Mouse (Mus musculus) ES-E14 (cell line): ENCODE results near the gene Mafg. TPM values are rescaled to one million over a fixed set of nuclear protein-coding genes. Genes with fewer than 3 reads are reported as not detected.

Experiments
- DNase-seq: peaks from one replicate; pipeline ENCODE4 v3.0.0-alpha.2; 2013; ENCODE audit warnings: low read depth, low spot score
- H3K27ac ChIP-seq: 2 replicates; pipeline ENCODE4 v1.5.1; 2012; ENCODE audit warnings: low read depth, mild to moderate bottlenecking, low read length, moderate library complexity, mixed read lengths; ENCODE audit not compliant: poor library complexity, insufficient read depth, severe bottlenecking
- H3K36me3 ChIP-seq: 2 replicates; pipeline ENCODE4 v1.6.1; 2012; ENCODE audit warnings: mild to moderate bottlenecking, low read length, moderate library complexity, mixed read lengths; ENCODE audit not compliant: control insufficient read depth, poor library complexity, insufficient read depth, severe bottlenecking
- H3K4me1 ChIP-seq, 2 experiments: fragments of 150-350 bp in 1 of 2; sonication (generic) in 1 of 2; 2 replicates each; pipeline ENCODE4 v1.6.1; 2012; ENCODE audit warnings: low read length in 2 of 2, mild to moderate bottlenecking in 1 of 2, mixed read lengths in 1 of 2; ENCODE audit not compliant: control insufficient read depth in 2 of 2, insufficient read depth in 2 of 2, poor library complexity in 1 of 2
- H3K4me3 ChIP-seq, 2 experiments: fragments of 150-350 bp in 1 of 2; sonication (generic) in 1 of 2; 2 replicates each; pipeline ENCODE4 v1.5.1; 2012; ENCODE audit warnings: low read length in 2 of 2, low read depth in 1 of 2, mild to moderate bottlenecking in 1 of 2, mixed read lengths in 1 of 2; ENCODE audit not compliant: insufficient read depth in 1 of 2, poor library complexity in 1 of 2, severe bottlenecking in 1 of 2
- H3K9ac ChIP-seq: 2 replicates; pipeline ENCODE4 v1.6.1; 2012; ENCODE audit warnings: low read depth, mild to moderate bottlenecking, low read length, mixed read lengths; ENCODE audit not compliant: poor library complexity, insufficient read depth, severe bottlenecking
- H3K9me3 ChIP-seq: fragments of 150-350 bp; sonication (generic); 2 replicates; pipeline ENCODE4 v1.6.1; 2012; ENCODE audit warnings: low read depth, mild to moderate bottlenecking, low read length; ENCODE audit not compliant: control insufficient read depth, insufficient read depth
- CHD2 ChIP-seq: IDR thresholded peaks from 2 replicates; pipeline ENCODE4 v1.6.1; 2014; ENCODE audit warnings: mild to moderate bottlenecking, low read depth, low read length, inconsistent platforms
- HCFC1 ChIP-seq: IDR thresholded peaks from 2 replicates; pipeline ENCODE4 v1.6.1; 2012; ENCODE audit warnings: low read length, inconsistent platforms, borderline replicate concordance; ENCODE audit not compliant: insufficient read depth
- MAFK ChIP-seq: IDR thresholded peaks from 2 replicates; pipeline ENCODE4 v1.6.1; 2014; ENCODE audit warnings: mild to moderate bottlenecking, low read depth, low read length, inconsistent platforms; ENCODE audit not compliant: insufficient read depth
- ZC3H11A ChIP-seq: IDR thresholded peaks from 2 replicates; pipeline ENCODE4 v1.6.1; 2012; ENCODE audit warnings: low read depth, mild to moderate bottlenecking, inconsistent platforms, low read length, borderline replicate concordance
- ZNF384 ChIP-seq: IDR thresholded peaks from 2 replicates; pipeline ENCODE4 v1.6.1; 2012; ENCODE audit warnings: low read depth, low read length, inconsistent platforms
- in situ Hi-C, 2 experiments: fragments of 600-800 bp; cut with MboI; formaldehyde crosslinking; loops; one replicate each; pipeline ENCODE4 v1.15.1; 2025; ENCODE audit warnings: low sequenced_read_pairs in 2 of 2, inconsistent platforms in 1 of 2; ENCODE audit not compliant: unreplicated experiment in 2 of 2
- total RNA-seq: library from RNA; depleted of rRNA; stranded (reverse); fragments of 300-350 nt; gene quantifications from 2 replicates; pipeline ENCODE4 v1.2.3, GENCODE M21; 2012

Mafg gene
- total RNA-seq, 1 experiment: 42.6 TPM

DNA sequence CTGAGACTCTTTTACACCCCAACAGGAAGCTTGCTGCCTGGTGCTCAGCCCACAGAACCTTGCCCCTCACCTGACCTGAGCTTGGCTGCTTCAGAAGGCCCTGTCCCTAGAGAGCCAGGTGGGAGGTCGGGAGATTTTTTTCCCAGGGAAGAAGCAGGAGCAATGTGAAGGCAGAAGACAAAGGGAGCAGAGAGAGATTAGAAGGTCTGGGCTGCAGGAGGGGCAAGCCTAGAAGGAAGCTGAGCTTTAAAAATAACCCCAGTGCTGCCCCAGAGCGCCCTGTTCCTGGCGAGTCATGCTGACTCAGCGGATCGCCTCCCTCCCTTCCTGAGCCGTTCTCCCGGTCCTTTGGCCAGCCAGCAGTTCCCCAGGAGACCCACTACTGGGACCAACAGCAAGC is 3.5 kb downstream of the Mafg start:
- peaks cover 4 to 33% of the 10 kb centered on the region in 2 experiments for H3K4me1 ChIP-seq
- peaks cover 23% of the 10 kb centered on the region for H3K36me3 ChIP-seq
- H3K9me3 ChIP-seq: no peaks in the 10 kb centered on the region
- no peak for DNase-seq
- peak overlapping the region; percentile 56 for H3K27ac ChIP-seq
- no peak for TF ChIP-seq HCFC1
- no peak for TF ChIP-seq CHD2
- no peak for TF ChIP-seq ZC3H11A
- peak; percentile 98 for TF ChIP-seq MAFK
- peak overlapping the region; percentile 26 to 45; a peak in 3 of 4 replicates for H3K4me3 ChIP-seq
- peak overlapping the region; percentile 61 for H3K9ac ChIP-seq
- in situ Hi-C loops: no loop called here

GRCm38 (mm10) chr11:120629341-120629730 is 4.1 kb downstream of the Mafg start:
- Histone ChIP-seq H3K9ac (peak overlapping the region; percentile 61), H3K4me1 (peaks cover 4 to 33% of the 10 kb centered on the region in 2 experiments), H3K9me3 (no peaks in the 10 kb centered on the region), H3K27ac (peak overlapping the region; percentile 56; the same call in 1 of the 2 replicates), H3K36me3 (peaks cover 23% of the 10 kb centered on the region), H3K4me3 (peak overlapping the region; percentile 24 to 26; a peak in 3 of 4 replicates)
- TF ChIP-seq ZC3H11A (no peak), HCFC1 (no peak), CHD2 (no peak), MAFK (no peak), ZNF384 (no peak)
- in situ Hi-C loops: no loop called here
- DNase-seq: no peak

DNA sequence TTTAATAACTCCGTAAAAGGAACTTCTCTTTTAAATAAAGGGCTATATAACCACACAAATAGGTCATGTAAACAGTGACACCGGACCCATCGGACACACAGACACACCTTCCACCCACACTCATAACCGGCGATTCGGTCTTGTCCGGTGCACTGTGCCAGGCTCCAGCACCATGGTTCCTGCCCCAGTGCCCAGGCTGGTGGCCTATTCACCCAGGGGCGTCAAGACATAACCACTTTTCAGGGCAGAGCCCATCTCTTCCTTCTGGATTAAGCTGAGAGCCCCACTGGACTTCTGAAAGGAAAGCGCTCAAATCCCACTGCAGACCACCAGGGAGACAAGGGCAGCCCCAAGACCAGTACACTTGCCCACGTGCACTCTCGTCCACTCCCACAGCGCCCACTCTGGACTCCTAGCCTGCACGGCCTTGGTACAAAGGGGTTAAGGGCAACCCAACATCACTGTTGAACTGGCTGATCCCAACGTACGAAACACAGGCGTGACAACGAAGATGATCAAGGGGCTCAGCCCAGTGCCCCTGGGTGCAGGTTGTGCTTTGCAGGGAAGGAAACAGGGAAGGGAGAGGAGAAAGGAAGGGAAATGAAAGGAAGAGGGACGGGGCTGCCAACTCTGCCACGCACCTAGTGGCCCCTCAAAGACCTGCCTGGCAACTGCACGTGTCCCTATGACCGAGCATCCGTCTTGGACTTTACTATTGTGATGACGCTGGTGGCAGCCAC is 4.6 kb downstream of the Mafg start:
- Histone ChIP-seq H3K27ac (no peak overlapping the region), H3K9ac (peak overlapping the region; percentile 61; the same call in 1 of the 2 replicates), H3K4me1 (peaks cover 2 to 33% of the 10 kb centered on the region in 2 experiments; a peak in 3 of 4 replicates), H3K4me3 (0 out of 4 replicates have a peak overlapping the region, but pooled peaks of 1 of the 2 experiments have one; percentile 24), H3K9me3 (no peaks in the 10 kb centered on the region), H3K36me3 (peaks cover 23% of the 10 kb centered on the region)
- in situ Hi-C loops: no loop called here
- TF ChIP-seq MAFK: no peak
- no peak for TF ChIP-seq HCFC1
- TF ChIP-seq CHD2: no peak
- TF ChIP-seq ZNF384: no peak
- TF ChIP-seq ZC3H11A: no peak
- no peak for DNase-seq

GRCm38 (mm10) chr11:120627468-120628300 is 5.7 kb downstream of the Mafg start:
- 0 out of 4 replicates have a peak overlapping the region, but pooled peaks of 1 of the 2 experiments have one; percentile 6 for H3K4me3 ChIP-seq
- no peak for DNase-seq

More at GRCm38 (mm10) chr11:120627468-120628300, 5.7 kb downstream of the Mafg start:
- in situ Hi-C loops: no loop called here
- peaks cover 23% of the 10 kb centered on the region for H3K36me3 ChIP-seq
- H3K4me1 ChIP-seq: peaks cover 2 to 33% of the 10 kb centered on the region in 2 experiments; a peak in 3 of 4 replicates
- H3K9ac ChIP-seq: no peak overlapping the region; the same call in 1 of the 2 replicates
- TF ChIP-seq ZNF384: no peak; the same call in 1 of the 2 replicates
- TF ChIP-seq CHD2: no peak
- TF ChIP-seq MAFK: no peak
- no peak for TF ChIP-seq HCFC1
- no peak for TF ChIP-seq ZC3H11A
- H3K9me3 ChIP-seq: no peaks in the 10 kb centered on the region
- H3K27ac ChIP-seq: no peak overlapping the region
